Mouse (Mus musculus): ENCODE measurements around the gene Zcchc18. TPM values are rescaled to one million over a fixed set of nuclear protein-coding genes. Genes with fewer than 3 reads are reported as not detected.

Gene Zcchc18
- total RNA-seq, 2 experiments from 2014 or later: 267 to 271 TPM

DNA sequence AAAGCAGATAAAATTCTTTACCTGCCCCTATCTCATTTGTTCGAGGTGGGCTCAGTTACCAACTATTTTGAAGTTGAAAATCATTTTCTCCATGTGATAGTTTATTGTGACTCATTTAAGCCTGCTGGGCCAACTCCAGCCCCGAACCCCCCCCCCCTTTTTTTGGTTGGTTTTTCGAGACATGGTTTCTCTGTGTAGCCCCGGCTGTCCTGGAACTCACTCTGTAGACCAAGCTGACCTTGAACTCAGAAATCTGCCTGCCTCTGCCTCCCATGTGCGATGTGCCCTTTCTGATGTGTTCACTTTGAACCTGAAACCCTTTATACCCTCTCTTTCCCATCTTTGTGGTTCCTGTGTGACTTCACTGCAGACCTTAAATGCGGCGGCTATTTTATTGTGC is 45.5 kb downstream of the Zcchc18 start:
- DNase-seq (ENCODE audit: low spot score in 2 of 2): no peak

Other genes starting within 250 kb of the Zcchc18 start
- gene Morf4l2, start 249.5 kb upstream of the Zcchc18 start, total RNA-seq (2021): 100 to 1,000 TPM; 362 to 377 TPM
- gene Glra4, start 213.0 kb upstream of the Zcchc18 start, total RNA-seq (2021): under 1 TPM in 1 of 2 experiments, not detected in 1; 0.35 TPM
- 100 to 1,000 TPM; 682 to 762 TPM for gene Plp1, start 170.5 kb upstream of the Zcchc18 start, total RNA-seq (2021)
- gene Rab9b, start 124.4 kb upstream of the Zcchc18 start, total RNA-seq (2021): 10 to 100 TPM; 16.9 to 30.6 TPM
- not detected for gene H2bfm, start 65.8 kb upstream of the Zcchc18 start, total RNA-seq (2021)
- 10 to 100 TPM; 10.5 to 23.9 TPM for gene Tmsb15b2, start 17.7 kb upstream of the Zcchc18 start, total RNA-seq (2021)
- gene Tmsb15l, start 16.3 kb upstream of the Zcchc18 start, total RNA-seq (2021): 1 to 10 TPM; 4.2 to 4.4 TPM
- 1 to 10 TPM; 1.1 to 9.9 TPM for gene Tmsb15b1, start 16.3 kb upstream of the Zcchc18 start, total RNA-seq (2021)
- gene Slc25a53, start 45.1 kb downstream of the Zcchc18 start, total RNA-seq (2021): 10 to 100 TPM; 20.3 to 35.5 TPM
- 1 to 10 TPM; 8.4 to 8.5 TPM for gene Fam199x, start 56.4 kb downstream of the Zcchc18 start, total RNA-seq (2021)
- gene Esx1, start 128.9 kb downstream of the Zcchc18 start, total RNA-seq (2021): not detected

Data from layer of hippocampus, adult 18-20 months (tissue).